8 mouse cellular contexts compared by ENCODE assay signal in the genomic region with DNA sequence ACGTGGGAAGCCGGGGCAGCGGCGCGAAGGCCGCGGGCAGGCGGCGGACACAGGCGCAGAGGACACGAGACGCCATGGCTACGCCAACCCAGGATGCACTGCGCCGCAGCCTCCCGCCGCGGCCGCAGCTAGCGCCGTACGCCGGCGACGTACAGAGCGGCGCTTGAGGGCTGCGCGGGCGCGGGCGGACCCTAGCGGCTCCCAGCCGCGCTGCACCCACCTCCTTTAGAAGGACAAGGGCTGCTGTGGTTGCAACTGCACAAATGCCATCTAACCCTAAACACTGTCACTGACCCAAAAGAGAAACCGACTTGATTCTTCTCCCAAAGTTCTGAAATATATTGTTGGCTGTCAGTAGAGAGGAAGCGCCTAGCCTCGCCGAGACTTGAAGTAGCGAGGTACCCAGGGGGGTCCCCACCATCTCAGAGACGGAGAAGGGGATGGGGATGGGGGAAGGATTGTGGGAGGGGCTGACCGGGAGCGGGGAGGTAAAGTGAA. TPM values are rescaled to one million over a fixed set of nuclear protein-coding genes. Genes with fewer than 3 reads are reported as not detected.
DNase-seq lines count a peak whose midpoint lies in the region; ATAC-seq and TF ChIP-seq lines count a peak whose summit lies in the region.

Ndufab1 (minus strand) TSS at position 140 of the 498 bp plus-strand sequence.

- peak within 1 kb of the TSS; percentile 86 for H3K9ac ChIP-seq in kidney, embryonic 15.5 days

- under 1% methylated on average over 43 of the region's 43 CpGs for WGBS in heart, embryonic 10.5 days
- under 1% methylated on average over 34 of the region's 43 CpGs for WGBS in kidney, embryonic 15.5 days

- ATAC-seq in kidney, embryonic 15.5 days (replicated peaks; ENCODE audit: low FRiP score), result peak; percentile 99
- peak; percentile 87 for ATAC-seq in monocyte, adult 5-6 weeks (replicated peaks; ENCODE audit: insufficient number of reproducible peaks, low FRiP score, low TSS enrichment, poor library complexity, severe bottlenecking)

- H3K4me3 ChIP-seq in bone marrow macrophage, adult 2 months (ENCODE audit: insufficient read depth, low read length), result peak within 1 kb of the TSS; percentile 70
- peak within 1 kb of the TSS; percentile 99 for H3K4me3 ChIP-seq in embryonic fibroblast, embryonic 13.5 days (ENCODE audit: insufficient read depth, low read length)
- peak within 1 kb of the TSS; percentile 82 for H3K4me3 ChIP-seq in heart, embryonic 10.5 days
- peak within 1 kb of the TSS; percentile 72 for H3K4me3 ChIP-seq in kidney, embryonic 15.5 days (replicated peaks)

- peaks cover 6% of the 10 kb centered on the region; the same call in 1 of the 2 replicates for H3K4me1 ChIP-seq in bone marrow macrophage, adult 2 months (ENCODE audit: control insufficient read depth, insufficient read depth, low read length)
- peaks cover 6% of the 10 kb centered on the region for H3K4me1 ChIP-seq in embryonic fibroblast, embryonic 13.5 days (ENCODE audit: control insufficient read depth, insufficient read depth, low read length)
- H3K4me1 ChIP-seq in heart, embryonic 10.5 days, result peaks cover 11% of the 10 kb centered on the region
- H3K4me1 ChIP-seq in kidney, embryonic 15.5 days, result peaks cover 23% of the 10 kb centered on the region

- peak within 1 kb of the TSS; percentile 75 for H3K4me2 ChIP-seq in kidney, embryonic 15.5 days

- peak; percentile 85 to 89 for DNase-seq in B cell, adult 2 months
- peak; percentile 92 for DNase-seq in heart, embryonic 10.5 days (ENCODE audit: low spot score)
- DNase-seq in liver, result peak; percentile 90
- DNase-seq in spleen, postnatal 4 days (ENCODE audit: low spot score in 2 of 2), result peak; percentile 86 to 93

- TF ChIP-seq POLR2A in bone marrow macrophage, adult 2 months (IDR thresholded peaks at IDR 0.05; ENCODE audit: borderline replicate concordance, low read depth, low read length), result no peak
- TF ChIP-seq POLR2A in embryonic fibroblast, embryonic 13.5 days (IDR thresholded peaks at IDR 0.05; ENCODE audit: low read depth, low read length), result peak; percentile 61

- peak within 1 kb of the TSS; percentile 37 for H3K27ac ChIP-seq in bone marrow macrophage, adult 2 months (ENCODE audit: insufficient read depth, low read depth, low read length)
- no peak within 1 kb of the TSS for H3K27ac ChIP-seq in embryonic fibroblast, embryonic 13.5 days (ENCODE audit: insufficient read depth, low read length)
- H3K27ac ChIP-seq in heart, embryonic 10.5 days, result peak within 1 kb of the TSS; percentile 96
- peak within 1 kb of the TSS; percentile 67 for H3K27ac ChIP-seq in kidney, embryonic 15.5 days

- no peaks in the 10 kb centered on the region for H3K9me3 ChIP-seq in heart, embryonic 10.5 days
- no peaks in the 10 kb centered on the region for H3K9me3 ChIP-seq in kidney, embryonic 15.5 days (replicated peaks)

- TF ChIP-seq CTCF in bone marrow macrophage, adult 2 months (IDR thresholded peaks at IDR 0.05; ENCODE audit: low read depth, low read length), result no peak
- TF ChIP-seq CTCF in embryonic fibroblast, embryonic 13.5 days (IDR thresholded peaks at IDR 0.05; ENCODE audit: borderline replicate concordance, insufficient read depth, low read length), result peak; percentile 41; the same call in 1 of the 2 replicates

- H3K36me3 ChIP-seq in heart, embryonic 10.5 days, result peaks cover 29% of the 10 kb centered on the region
- H3K36me3 ChIP-seq in kidney, embryonic 15.5 days, result peaks cover 24% of the 10 kb centered on the region

- H3K27me3 ChIP-seq in heart, embryonic 10.5 days (ENCODE audit: insufficient read depth, poor library complexity, severe bottlenecking), result no peaks in the 10 kb centered on the region
- no peaks in the 10 kb centered on the region for H3K27me3 ChIP-seq in kidney, embryonic 15.5 days

RNA-seq across cellular contexts. Expression of gene Ndufab1, which starts in this region (rescaled TPM):
- polyA plus RNA-seq in bone marrow macrophage, adult 2 months (2012; ENCODE audit: insufficient read depth, insufficient read length, missing spikeins), result 96.8 and 102 TPM in 2 replicates
- polyA plus RNA-seq in embryonic fibroblast, embryonic 13.5 days (2011; ENCODE audit: insufficient read length, low read depth, missing spikeins), result 137 and 149 TPM in 2 replicates
- polyA plus RNA-seq in heart, embryonic 10.5 days (2016; fragmentation: Nextera tagmentation; extraction: Ambion mirVana), result 1,058 and 1,342 TPM in 2 replicates
- 703 and 789 TPM in 2 replicates for polyA plus RNA-seq in kidney, embryonic 15.5 days (2015; fragmentation: Nextera tagmentation; extraction: Ambion mirVana)
- total RNA-seq in monocyte, adult 5-6 weeks (2017), result 15.4 to 65.3 TPM (median 30.7 TPM) in 3 replicates
